Mouse (Mus musculus) adrenal gland, adult (tissue): ENCODE data around the gene Plekhg4.

Experiments used
- DNase-seq, 2 experiments: peaks; one replicate each; pipeline ENCODE4 v3.0.0; 2022 to 2023; ENCODE audit warnings: low spot score in 1 of 2; ENCODE audit not compliant: inconsistent age in 2 of 2

The Plekhg4 gene

GRCm38 (mm10) chr8:105373032-105373431 lies at the start of gene Plekhg4:
Plekhg4 (plus strand) TSS chr8:105373274.
- DNase-seq = peak in 1 of 2 experiments; percentile 70

DNA sequence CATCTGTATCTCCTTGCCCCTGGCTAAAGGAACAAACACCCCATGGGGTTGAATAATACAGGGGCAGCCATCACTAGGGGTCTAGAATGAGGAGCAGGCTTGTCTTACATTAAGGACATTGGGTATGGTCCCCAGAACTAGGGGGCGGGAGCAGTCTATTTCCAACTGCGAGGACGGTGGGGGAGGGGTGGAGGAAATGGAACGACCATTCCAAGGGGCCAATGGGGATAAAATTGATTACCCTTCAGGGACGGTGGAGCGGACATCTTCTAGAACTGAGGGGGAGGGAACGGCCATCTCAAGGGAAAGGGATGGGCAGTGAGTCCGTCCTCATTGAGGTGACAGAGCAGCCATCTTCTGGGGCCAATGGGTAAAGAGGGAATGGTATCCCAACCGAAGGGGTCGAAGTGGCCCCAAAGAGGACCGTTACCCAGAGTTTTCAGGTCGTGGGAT lies 47.4 kb upstream of the Plekhg4 start:
- no peak for DNase-seq

DNA sequence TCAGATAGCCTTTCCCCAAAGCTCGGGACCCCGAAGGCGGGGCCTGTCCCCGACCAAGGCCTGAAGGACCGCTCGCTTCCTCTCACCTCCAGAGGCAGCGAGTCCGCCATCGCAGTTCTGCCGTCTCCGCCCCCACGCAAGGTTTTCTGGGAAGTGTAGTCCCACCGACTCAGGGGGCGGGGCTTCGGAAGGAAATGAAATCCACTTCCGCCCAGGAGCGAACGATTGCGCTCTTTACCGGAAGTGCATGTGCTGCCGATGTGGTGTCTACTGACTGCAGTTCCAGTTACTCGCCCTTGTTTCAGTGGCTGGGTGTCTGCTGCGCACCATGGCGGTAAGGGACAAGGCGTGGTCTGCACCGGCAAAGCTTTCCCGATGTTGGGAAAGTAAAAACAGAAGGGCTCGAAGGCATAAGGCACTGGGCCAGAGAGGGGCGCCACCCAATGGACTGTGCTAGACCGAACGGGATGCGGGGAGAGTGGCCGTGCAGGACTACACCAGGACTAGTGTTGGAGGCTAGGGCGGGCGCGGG lies 46.9 kb upstream of the Plekhg4 start, which contains the start of the genes Lrrc29 and Tmem208:
Gene Lrrc29, minus strand, starts transcription at position 138 of the 532 bp plus-strand sequence.
Gene Tmem208, plus strand, starts transcription at position 214 of the 532 bp plus-strand sequence.
- peak; percentile 97 to 99 for DNase-seq

DNA sequence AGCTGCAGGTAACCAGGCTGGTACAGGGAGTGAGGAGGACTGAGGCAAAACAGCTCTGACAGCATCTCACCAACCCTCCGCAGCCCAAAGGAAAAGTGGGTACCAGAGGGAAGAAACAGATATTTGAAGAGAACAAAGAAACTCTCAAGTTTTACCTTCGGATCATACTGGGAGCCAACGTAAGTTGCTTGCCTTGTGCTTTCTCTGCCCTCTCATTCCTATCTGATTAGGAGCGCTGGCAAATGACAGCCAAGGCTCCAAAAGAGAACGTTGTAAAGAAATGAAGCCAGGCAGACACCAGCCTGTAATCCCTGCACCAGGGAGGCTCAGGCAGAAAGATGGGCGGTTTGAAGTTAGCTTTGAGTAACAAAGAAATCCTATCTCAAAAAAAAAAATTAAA lies 46.1 kb upstream of the Plekhg4 start:
- no peak for DNase-seq

DNA sequence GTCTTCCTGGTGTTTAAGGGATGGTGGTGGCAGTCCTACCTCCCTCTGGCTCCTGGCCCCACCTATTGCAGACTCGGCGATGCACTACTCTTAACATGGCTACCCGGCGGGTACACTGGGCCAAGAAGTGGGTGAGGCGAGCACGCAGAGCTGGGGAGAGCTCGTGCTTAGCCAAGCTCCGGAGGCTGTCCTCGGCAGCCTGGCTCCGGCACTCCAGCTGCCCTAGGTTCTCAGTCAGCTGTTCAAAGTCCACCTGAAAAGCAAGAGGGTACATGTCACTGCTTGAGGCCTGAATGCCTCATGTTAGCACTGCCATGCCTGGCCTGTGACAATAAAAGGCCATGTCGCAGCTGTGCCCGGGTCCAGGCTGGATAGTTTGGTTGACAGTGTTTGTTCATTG lies 42.7 kb upstream of the Plekhg4 start:
- DNase-seq = no peak

DNA sequence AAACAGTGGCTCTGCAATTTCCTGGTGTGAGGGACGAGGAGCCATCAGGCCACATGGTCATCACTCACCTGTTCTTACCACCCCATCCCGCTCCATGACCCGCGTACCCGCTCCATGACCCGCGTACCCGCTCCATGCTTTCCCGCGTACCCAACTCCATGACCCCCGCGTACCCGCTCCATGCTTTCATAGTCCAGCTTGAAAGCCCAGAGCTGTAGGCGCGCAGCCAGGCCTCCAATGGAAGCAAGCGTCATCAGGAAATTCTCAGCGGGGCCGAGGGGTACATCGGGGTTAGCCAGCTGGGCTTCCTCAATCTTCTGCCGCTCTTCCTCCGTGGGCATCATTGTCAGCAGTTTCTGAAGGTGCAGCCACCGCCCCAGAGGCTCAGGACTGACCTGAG lies 41.6 kb upstream of the Plekhg4 start:
- DNase-seq = no peak

DNA sequence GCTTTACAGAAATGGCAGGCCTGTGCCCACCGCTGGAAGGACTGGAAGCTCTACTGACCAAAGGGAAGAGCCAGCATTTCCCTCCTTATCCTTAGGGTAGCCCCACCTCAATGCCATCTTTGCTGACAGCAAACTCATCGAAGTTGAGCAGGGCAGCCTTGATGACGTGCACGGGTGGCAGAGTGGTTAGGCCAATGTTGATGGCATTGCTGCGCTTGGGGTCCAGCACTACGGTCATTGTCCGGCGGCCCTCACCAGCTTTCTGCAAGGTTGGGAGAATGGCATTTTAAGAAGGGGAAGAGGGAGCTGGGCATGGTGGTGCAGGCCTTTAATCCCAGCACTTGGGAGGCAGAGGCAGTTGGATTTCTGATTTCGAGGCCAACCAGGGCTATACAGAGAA lies 41.1 kb upstream of the Plekhg4 start:
- no peak for DNase-seq

DNA sequence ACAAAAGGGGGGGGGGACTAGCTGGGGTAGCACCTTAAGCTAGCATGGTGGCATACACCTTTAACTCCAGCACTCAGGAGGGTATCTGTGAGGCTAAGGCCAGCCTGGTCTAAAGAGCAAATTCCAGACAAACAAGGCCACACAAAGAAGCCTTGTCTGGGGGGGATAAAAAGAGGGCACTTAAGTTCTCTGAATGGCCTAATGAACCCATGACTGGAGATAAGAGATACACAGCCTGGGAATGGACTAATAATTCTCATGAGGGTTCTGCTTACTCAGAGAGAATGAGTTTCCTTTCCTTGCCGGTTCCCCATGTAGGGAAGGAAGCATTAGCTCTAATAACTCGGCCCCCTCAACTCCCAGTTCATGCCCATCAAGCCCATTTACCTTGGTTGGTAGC lies 40.6 kb upstream of the Plekhg4 start:
- DNase-seq = no peak

DNA sequence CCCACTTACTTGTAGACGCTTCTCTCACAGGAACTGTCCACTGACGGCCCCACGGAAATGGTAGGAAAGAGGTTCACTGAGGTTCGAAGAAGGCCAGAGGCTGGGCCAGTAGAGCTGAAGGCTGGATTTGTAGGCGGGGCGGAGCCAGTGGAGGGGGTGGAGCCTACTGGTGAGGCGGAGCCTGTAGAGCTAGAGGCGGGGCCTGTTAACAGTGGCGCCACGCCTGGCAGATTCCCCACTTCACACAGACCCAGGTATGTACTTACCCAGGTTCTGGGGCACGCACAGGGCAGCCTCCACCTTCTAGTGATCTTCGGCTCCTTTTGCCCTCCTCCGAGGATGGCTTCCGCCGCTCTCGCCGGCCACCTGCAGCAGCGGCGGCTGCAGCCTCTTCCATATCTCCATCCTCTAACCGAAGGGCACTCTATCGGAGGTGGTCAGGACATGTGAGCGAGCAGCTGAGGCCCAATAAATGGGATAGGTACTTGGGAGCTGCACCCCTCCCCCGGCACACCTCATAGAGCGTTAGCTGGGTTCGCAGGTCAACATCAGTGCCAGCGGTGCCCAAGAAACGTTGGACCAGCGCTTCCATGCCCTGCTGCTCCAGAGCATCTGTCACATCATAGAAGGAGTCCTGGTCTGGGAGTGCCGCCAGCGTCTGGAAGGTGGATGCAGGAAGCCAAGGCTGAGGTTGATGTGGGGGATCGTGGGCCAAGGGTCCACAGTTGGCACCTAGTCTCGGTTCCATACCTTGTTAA lies 36.5 kb upstream of the Plekhg4 start:
- DNase-seq = peak in 1 of 2 experiments; percentile 36

DNA sequence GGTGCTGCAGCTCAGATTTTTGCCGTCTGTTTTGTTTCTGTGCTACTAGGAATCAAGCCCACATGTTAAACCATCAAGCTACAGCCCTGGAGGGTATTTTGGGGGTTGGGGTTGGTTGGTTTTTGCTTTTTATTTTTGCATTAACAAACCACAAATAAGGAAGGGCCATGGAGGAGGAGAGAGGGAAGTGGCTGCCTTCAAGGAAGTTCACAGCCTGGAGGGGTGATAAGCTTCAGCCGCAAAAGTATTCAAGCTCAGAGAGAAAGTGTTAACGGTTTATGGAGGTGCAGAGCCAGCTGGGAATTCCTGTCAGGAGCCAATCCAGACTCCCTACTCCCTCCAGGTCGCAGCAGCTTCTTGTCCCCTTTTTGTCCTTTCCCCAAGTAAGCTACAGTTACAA lies 34.1 kb upstream of the Plekhg4 start:
- no peak for DNase-seq

DNA sequence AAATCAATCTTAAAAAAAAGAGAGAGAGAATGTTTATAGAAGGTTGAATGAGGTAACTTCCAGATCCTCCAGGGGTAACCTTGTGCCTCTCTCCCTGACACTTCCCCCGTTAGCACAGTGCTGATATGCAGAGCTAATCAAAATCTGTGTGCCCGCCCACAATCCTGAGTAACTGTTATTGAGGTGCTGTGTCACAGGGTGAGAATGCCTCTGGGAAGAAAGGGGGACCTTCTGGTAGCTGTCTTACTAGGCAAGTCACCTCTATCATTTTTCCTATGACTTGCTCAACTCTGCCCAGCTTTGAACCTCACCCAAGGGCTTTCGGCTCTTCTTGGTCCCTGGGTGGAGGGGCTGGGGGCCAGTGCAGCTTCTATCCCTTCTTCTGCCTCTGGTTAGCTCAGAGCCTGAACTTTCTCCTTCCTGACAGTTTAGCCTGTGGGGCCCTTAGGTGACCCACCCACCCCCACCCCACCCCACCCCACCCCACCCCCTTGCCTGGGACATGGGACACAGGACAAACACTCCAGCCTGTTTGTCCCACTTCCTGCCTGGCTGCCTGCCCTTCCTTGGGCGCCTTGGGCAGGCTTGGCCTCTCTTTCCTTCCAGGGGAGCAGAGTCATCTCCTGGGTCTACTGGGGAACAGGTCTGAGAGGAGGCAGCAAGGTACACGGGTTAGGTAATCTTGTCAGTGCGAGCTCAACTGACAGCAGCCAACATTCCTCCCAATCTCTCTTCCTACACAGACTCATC lies 33.0 kb upstream of the Plekhg4 start:
- DNase-seq = peak in 1 of 2 experiments; percentile 42

GRCm38 (mm10) chr8:105341399-105341798 lies 31.7 kb upstream of the Plekhg4 start:
- no peak for DNase-seq

DNA sequence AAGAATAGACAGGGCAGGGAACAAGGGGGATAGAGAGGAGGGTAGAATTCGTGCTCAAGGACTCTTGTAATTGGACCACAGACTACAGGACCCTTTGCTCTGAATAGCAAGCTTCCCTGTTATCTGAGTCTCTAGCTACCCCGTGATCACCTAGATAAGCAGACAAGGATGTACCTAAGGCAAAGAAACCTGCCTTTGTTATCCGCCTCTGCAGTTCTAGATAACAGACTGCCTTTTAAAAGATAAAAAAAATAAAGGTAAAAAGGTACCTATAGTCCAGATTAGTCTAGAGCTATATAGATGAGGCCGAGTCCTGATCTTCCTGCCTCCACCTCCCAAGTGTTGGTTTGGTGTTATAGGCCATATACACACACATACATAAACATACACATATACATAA lies 30.3 kb upstream of the Plekhg4 start:
- no peak for DNase-seq

DNA sequence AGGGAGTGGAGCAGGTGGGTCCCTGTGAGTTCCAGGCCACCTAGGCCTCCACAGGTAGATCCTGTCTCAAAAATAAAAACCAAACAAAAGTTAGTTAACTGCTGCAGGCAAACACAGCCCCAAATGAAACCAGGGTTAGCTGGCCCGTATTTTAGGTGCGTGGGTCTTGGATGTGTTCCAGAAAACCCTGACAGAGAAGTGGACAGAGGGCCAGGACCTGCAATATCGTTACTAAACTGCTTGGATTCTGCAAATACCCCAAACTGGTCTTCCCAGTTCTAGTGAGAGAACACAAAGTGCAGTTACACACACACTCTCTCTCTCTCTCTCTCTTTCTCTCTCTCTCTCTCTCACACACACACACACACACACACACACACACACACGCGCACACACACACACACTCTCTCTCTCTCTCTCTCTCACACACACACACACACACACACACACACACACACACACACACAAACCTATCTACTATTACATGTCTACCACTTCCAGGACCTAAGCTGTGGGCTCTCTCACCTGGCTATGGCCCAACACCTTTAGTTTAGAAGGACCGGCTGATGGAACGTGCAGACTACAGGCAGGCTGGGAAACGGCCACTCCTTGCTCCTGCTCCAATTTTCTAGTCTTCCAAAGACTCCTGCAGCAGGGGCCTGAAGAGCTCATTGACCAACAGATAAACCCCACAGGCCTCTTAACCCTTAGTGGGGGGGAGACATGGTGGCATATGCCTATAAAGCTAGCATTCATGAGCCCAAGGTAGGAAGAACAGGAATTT lies 29.1 kb upstream of the Plekhg4 start:
- DNase-seq = no peak

- peak; percentile 67 to 74 for DNase-seq
These were observed 27.8 kb upstream of the Plekhg4 start for GRCm38 (mm10) chr8:105345061-105345975.

GRCm38 (mm10) chr8:105346611-105347427 lies 26.3 kb upstream of the Plekhg4 start:
- DNase-seq = peak; percentile 62 to 83

DNA sequence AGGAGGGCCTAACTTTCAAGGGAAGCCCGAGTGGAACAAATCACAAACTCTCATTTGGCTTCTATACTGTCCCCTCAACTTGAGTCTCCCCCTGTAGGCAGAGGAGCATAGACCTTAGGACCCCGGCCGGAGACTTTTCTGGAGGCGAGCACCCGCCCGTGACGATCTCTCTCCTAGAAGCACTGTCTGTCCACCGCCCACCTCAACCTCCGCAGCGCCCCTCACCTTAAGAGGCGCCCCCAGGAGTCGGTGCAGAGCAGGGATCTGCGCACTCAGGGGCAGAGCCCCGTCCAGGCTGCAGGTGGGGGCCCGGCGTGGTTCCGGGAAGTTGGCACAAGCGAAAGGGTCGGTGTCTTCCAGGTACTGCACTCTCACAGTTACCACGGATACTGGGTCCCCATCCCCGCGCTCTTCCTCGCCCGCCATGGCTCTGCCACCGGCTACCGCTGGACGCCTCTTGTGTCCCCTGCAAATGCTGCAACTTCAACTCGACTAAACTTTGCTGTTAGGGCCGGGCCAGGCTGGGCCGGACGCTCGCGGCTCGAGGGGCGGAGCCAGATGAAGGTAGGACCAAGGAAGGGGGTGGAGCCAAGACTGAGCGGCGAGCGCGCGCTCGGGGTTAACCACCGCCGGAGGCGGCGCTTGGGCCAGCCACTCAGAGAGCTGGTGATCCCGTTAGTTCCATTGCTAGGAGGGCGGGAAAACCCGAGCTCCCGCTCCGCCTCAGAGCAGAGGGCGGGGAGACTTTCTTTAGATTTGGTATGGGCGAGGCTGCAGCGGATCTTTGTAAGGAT lies 25.4 kb upstream of the Plekhg4 start, which contains the start of gene Fhod1:
Gene Fhod1, minus strand, starts transcription at position 526 of the 794 bp plus-strand sequence.
- DNase-seq = peak; percentile 97 to 98

GRCm38 (mm10) chr8:105348450-105349095 lies 24.5 kb upstream of the Plekhg4 start, which contains the start of gene Slc9a5:
Slc9a5 (plus strand) TSS chr8:105348843.
- DNase-seq = peak; percentile 73 to 82
